Mouse (Mus musculus) CH12.LX (cell line): ENCODE results near the gene Syce3. TPM values are rescaled to one million over a fixed set of nuclear protein-coding genes. Genes with fewer than 3 reads are reported as not detected.

Experiments
- DNase-seq: peaks from one replicate; pipeline ENCODE4 v3.0.0-alpha.2; 2013; ENCODE audit errors: extremely low read depth
- H3K27ac ChIP-seq: 2 replicates; pipeline ENCODE4 v1.5.1; 2012; ENCODE audit warnings: low read depth, mild to moderate bottlenecking, control low read depth, moderate library complexity; ENCODE audit not compliant: insufficient read depth
- H3K27me3 ChIP-seq: replicated peaks from 2 replicates; pipeline ENCODE3; 2012; ENCODE audit warnings: inconsistent platforms
- H3K36me3 ChIP-seq, 2 experiments: replicated peaks in 1 of 2; 2 replicates each; pipeline versions ENCODE3 to v1.6.1; 2012; ENCODE audit warnings: inconsistent platforms in 1 of 2, low read length in 1 of 2, mild to moderate bottlenecking in 1 of 2, mixed read lengths in 1 of 2, moderate library complexity in 1 of 2; ENCODE audit not compliant: control insufficient read depth in 1 of 2, insufficient read depth in 1 of 2
- H3K4me1 ChIP-seq, 2 experiments: 2 replicates each; pipeline ENCODE4 v1.6.1; 2012; ENCODE audit warnings: inconsistent platforms in 1 of 2, moderate library complexity in 1 of 2; ENCODE audit not compliant: insufficient read depth in 2 of 2, control insufficient read depth in 1 of 2
- H3K4me2 ChIP-seq: 2 replicates; pipeline ENCODE4 v1.6.1; 2012; ENCODE audit warnings: low read depth, mild to moderate bottlenecking, control low read depth; ENCODE audit not compliant: poor library complexity, insufficient read depth, severe bottlenecking
- H3K4me3 ChIP-seq, 3 experiments: fragments of 150-350 bp in 1 of 3; sonication (generic) in 1 of 3; replicated peaks in 1 of 3; 2 replicates each; pipeline versions ENCODE3 to v1.5.1; 2011 to 2012; ENCODE audit warnings: low read depth in 2 of 3, low read length in 2 of 3, mild to moderate bottlenecking in 2 of 3, moderate library complexity in 2 of 3, control low read depth in 1 of 3, improper control_type of control experiment in 1 of 3, inconsistent platforms in 1 of 3, mixed read lengths in 1 of 3; ENCODE audit not compliant: poor library complexity in 1 of 3
- H3K79me2 ChIP-seq: replicated peaks from 2 replicates; pipeline ENCODE4 v1.6.1; 2012; ENCODE audit warnings: mild to moderate bottlenecking, moderate library complexity; ENCODE audit not compliant: control insufficient read depth, poor library complexity, insufficient read depth, severe bottlenecking; ENCODE audit errors: extremely low read depth
- H3K9ac ChIP-seq: 2 replicates; pipeline ENCODE4 v1.6.1; 2012; ENCODE audit warnings: low read depth, mild to moderate bottlenecking, control low read depth, moderate library complexity; ENCODE audit not compliant: insufficient read depth
- H3K9me3 ChIP-seq: replicated peaks from 2 replicates; pipeline ENCODE3; 2012; ENCODE audit warnings: low read length, inconsistent platforms, mixed read lengths
- CHD2 ChIP-seq: IDR thresholded peaks from 2 replicates; pipeline ENCODE4 v1.6.1; 2011; ENCODE audit warnings: low read length, improper control_type of control experiment
- ETS1 ChIP-seq: conservative IDR thresholded peaks from 2 replicates; pipeline ENCODE4 v1.6.1; 2012; ENCODE audit warnings: low read depth, mild to moderate bottlenecking, inconsistent platforms, low read length, improper control_type of control experiment, moderate library complexity
- IRF4 ChIP-seq: IDR thresholded peaks from 2 replicates; pipeline ENCODE4 v1.6.1; 2014; ENCODE audit warnings: low read depth, mild to moderate bottlenecking, inconsistent platforms, low read length, improper control_type of control experiment
- MAX ChIP-seq: IDR thresholded peaks from 2 replicates; pipeline ENCODE4 v1.6.1; 2011; ENCODE audit warnings: low read length, improper control_type of control experiment
- MAZ ChIP-seq: IDR thresholded peaks from 2 replicates; pipeline ENCODE4 v1.6.1; 2012; ENCODE audit warnings: low read depth, mild to moderate bottlenecking, inconsistent platforms, low read length, improper control_type of control experiment, moderate library complexity
- NRF1 ChIP-seq: IDR thresholded peaks from 2 replicates; pipeline ENCODE4 v1.6.1; 2014; ENCODE audit warnings: low read depth, mild to moderate bottlenecking, inconsistent platforms, low read length, improper control_type of control experiment, moderate library complexity
- RAD21 ChIP-seq: IDR thresholded peaks from 2 replicates; pipeline ENCODE4 v1.6.1; 2011; ENCODE audit warnings: low read depth, mild to moderate bottlenecking, low read length, improper control_type of control experiment, moderate library complexity
- RCOR1 ChIP-seq: conservative IDR thresholded peaks from 2 replicates; pipeline ENCODE4 v1.6.1; 2012; ENCODE audit warnings: low read depth, mild to moderate bottlenecking, inconsistent platforms, low read length, improper control_type of control experiment
- SIN3A ChIP-seq: IDR thresholded peaks from 2 replicates; pipeline ENCODE4 v1.6.1; 2012; ENCODE audit warnings: low read length, improper control_type of control experiment, inconsistent platforms
- SMC3 ChIP-seq: IDR thresholded peaks from 2 replicates; pipeline ENCODE4 v1.6.1; 2011; ENCODE audit warnings: low read depth, low read length, improper control_type of control experiment
- TCF12 ChIP-seq: IDR thresholded peaks from 2 replicates; pipeline ENCODE4 v1.6.1; 2014; ENCODE audit warnings: low read depth, mild to moderate bottlenecking, inconsistent platforms, low read length, improper control_type of control experiment
- USF2 ChIP-seq: conservative IDR thresholded peaks from 2 replicates; pipeline ENCODE4 v1.6.1; 2011; ENCODE audit warnings: low read depth, low read length, improper control_type of control experiment
- ZC3H11A ChIP-seq: IDR thresholded peaks from 2 replicates; pipeline ENCODE4 v1.6.1; 2012; ENCODE audit warnings: low read depth, mild to moderate bottlenecking, inconsistent platforms, low read length, improper control_type of control experiment
- ZMIZ1 ChIP-seq: IDR thresholded peaks from 2 replicates; pipeline ENCODE4 v1.6.1; 2012; ENCODE audit warnings: low read depth, mild to moderate bottlenecking, inconsistent platforms, low read length, improper control_type of control experiment
- dilution Hi-C: fragments of 300-500 bp; cut with MboI; formaldehyde crosslinking; loops from 2 replicates; pipeline ENCODE4 v1.14.3; 2020; ENCODE audit warnings: low sequenced_read_pairs; ENCODE audit not compliant: extremely low pct_unique_long_range_greater_than_20kb, extremely low pct_ligation_motif_present
- in situ Hi-C: fragments of 300-500 bp; cut with MboI; formaldehyde crosslinking; loops from 3 replicates; pipeline ENCODE4 v1.14.3; 2019; ENCODE audit warnings: low sequenced_read_pairs, low pct_ligation_motif_present, low pct_unique_long_range_greater_than_20kb, mixed read lengths
- polyA plus RNA-seq: library from polyadenylated mRNA; unstranded; fragments of >175 nt; gene quantifications from 2 replicates; pipeline ENCODE4 v1.2.1, GENCODE M21; 2012; ENCODE audit warnings: low read depth; ENCODE audit not compliant: insufficient read length
- total RNA-seq, 2 experiments: library from RNA; depleted of rRNA; stranded (reverse); fragments of 300-350 nt in 1 of 2; fragments of >200 nt in 1 of 2; gene quantifications; 2 replicates each; pipeline ENCODE4 v1.2.3; 2012 to 2014

The Syce3 gene
- total and polyA plus RNA-seq, 3 experiments: not detected

DNA sequence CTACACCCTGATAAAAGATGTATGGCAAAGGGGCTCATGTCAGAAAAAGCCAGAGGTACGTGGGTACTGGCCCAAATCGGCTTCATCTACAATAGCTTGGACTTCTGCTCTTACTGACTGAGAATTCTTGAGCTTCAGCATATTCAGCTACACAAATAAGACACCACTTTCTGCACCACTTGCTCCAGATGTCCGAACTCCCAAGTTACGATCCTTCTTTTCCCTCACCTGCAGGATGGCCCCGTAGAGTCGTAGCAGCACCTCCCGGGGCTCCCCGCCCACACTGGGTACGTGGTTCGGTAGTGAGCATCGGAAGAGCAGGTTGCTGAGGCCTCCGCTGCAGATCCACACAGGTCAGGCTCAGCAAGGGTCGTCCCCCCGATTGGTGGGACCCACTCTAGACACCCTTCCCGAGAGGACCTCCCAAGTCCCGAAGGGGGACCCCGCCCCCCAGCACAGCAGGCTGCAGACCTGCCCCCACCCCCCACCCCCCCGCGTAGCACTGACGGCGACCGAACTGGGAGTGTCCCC, 18.6 kb upstream of the Syce3 start:
- dilution Hi-C loops: no loop called here
- in situ Hi-C loops: loop anchor here (10.0 kb wide), 1 partner anchor 354 kb away; the partner anchor contains the start of gene Trabd
- TF ChIP-seq MAX: no peak
- no peak for TF ChIP-seq RAD21
- no peak for TF ChIP-seq SMC3
- no peak for TF ChIP-seq SIN3A
- TF ChIP-seq TCF12: no peak
- no peak for TF ChIP-seq ETS1
- TF ChIP-seq NRF1: no peak
- TF ChIP-seq USF2: no peak
- TF ChIP-seq RCOR1: no peak
- TF ChIP-seq ZMIZ1: no peak
- no peak for TF ChIP-seq ZC3H11A
- no peak for TF ChIP-seq IRF4
- no peak for TF ChIP-seq CHD2
- TF ChIP-seq, all 38 proteins: peak for 0

DNA sequence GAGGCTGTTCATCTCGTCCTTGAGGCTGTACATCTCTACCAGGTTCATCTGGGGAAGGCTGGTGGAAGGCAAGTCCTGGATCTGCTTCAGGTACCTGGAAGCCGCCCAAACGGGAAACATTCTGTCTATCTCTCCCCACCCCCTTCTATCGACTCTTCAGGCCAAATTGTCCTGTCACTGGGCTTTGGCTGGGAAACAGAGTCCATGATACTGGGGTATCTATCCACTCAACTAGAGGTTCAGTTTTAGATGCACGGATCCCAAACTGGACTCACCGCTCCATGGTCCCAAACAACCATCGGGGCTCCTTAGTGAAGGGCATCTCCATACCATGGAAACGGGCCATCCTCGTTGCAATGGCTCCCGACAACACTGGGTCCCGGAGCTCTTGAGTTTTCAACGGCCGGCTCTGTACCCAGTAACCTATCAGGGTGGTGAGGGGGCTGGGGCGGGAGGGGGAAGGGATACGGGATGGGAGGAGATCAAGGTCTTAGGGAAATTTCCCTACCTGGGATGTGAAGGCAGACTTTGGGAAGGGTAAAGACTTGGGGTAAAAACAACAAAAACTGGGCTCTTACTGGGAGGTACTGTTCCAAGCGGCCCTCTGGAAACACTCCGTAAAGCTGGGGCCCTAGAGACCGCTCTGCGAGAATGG, 18.0 kb upstream of the Syce3 start:
- no peak for DNase-seq
- H3K4me2 ChIP-seq: peak overlapping the region; percentile 85

More for the DNA sequence above, 18.6 kb upstream of the Syce3 start:
- Histone ChIP-seq H3K27me3 (no peaks in the 10 kb centered on the region), H3K36me3 (peaks cover 21 to 43% of the 10 kb centered on the region in 2 experiments), H3K4me1 (peaks cover 0 to 14% of the 10 kb centered on the region in 2 experiments; a peak in 2 of 4 replicates), H3K79me2 (peaks cover 12% of the 10 kb centered on the region), H3K27ac (peak overlapping the region; percentile 31), H3K4me3 (peak overlapping the region; percentile 79 to 90 (median 80)), H3K9ac (peak overlapping the region; percentile 91), H3K9me3 (no peaks in the 10 kb centered on the region), H3K4me2 (peak overlapping the region; percentile 85)
- DNase-seq: no peak

More for the DNA sequence above, 18.0 kb upstream of the Syce3 start:
- peak overlapping the region; percentile 91; the same call in 1 of the 2 replicates for H3K9ac ChIP-seq
- in situ Hi-C loops (loop anchor here (10.0 kb wide), 1 partner anchor 353 kb away; the partner anchor contains the start of gene Trabd), dilution Hi-C loops (no loop called here)
- H3K4me3 ChIP-seq: peak overlapping the region; percentile 79 to 90 (median 80)
- no peaks in the 10 kb centered on the region for H3K9me3 ChIP-seq
- H3K79me2 ChIP-seq: peaks cover 12% of the 10 kb centered on the region
- peaks cover 24 to 49% of the 10 kb centered on the region in 2 experiments for H3K36me3 ChIP-seq
- TF ChIP-seq MAZ: no peak
- H3K4me1 ChIP-seq: peaks cover 0 to 14% of the 10 kb centered on the region in 2 experiments; a peak in 2 of 4 replicates
- H3K27ac ChIP-seq: no peak overlapping the region
- H3K27me3 ChIP-seq: no peaks in the 10 kb centered on the region
